Mouse (Mus musculus) intestine, postnatal 0 days (tissue): ENCODE data around the gene Swap70. TPM values are rescaled to one million over a fixed set of nuclear protein-coding genes. Genes with fewer than 3 reads are reported as not detected.
A peak's percentile ranks its signal among the peaks of the same experiment; 100 is the strongest.

ENCODE experiments used
- ATAC-seq: fragments of 200-750 bp; cut with Nextera tagmentation; 2 replicates; pipeline ENCODE4 v1.8.0; 2017; ENCODE audit warnings: mild to moderate bottlenecking, moderate TSS enrichment, moderate library complexity
- H3K27ac ChIP-seq: fragments of 300-500 bp; sonication (generic); 2 replicates; pipeline ENCODE4 v1.5.1; 2014; ENCODE audit warnings: mild to moderate bottlenecking, low read depth, low read length, moderate library complexity
- H3K27me3 ChIP-seq: fragments of 300-500 bp; sonication (generic); replicated peaks from 2 replicates; pipeline ENCODE4 v1.6.1; 2014; ENCODE audit warnings: low read length, mixed read lengths; ENCODE audit not compliant: control insufficient read depth, insufficient read depth
- H3K36me3 ChIP-seq: fragments of 300-500 bp; sonication (generic); 2 replicates; pipeline ENCODE4 v1.6.1; 2014; ENCODE audit warnings: mild to moderate bottlenecking, moderate library complexity; ENCODE audit not compliant: control insufficient read depth, insufficient read depth
- H3K4me1 ChIP-seq: fragments of 300-500 bp; sonication (generic); replicated peaks from 2 replicates; pipeline ENCODE4 v1.6.1; 2014; ENCODE audit warnings: antibody characterized with exemption, low read length, mixed read lengths; ENCODE audit not compliant: control insufficient read depth, insufficient read depth
- H3K4me2 ChIP-seq: fragments of 300-500 bp; sonication (generic); replicated peaks from 2 replicates; pipeline ENCODE4 v1.6.1; 2014; ENCODE audit warnings: low read depth, mild to moderate bottlenecking, moderate library complexity
- H3K4me3 ChIP-seq: fragments of 300-500 bp; sonication (generic); 2 replicates; pipeline ENCODE4 v1.5.1; 2014; ENCODE audit warnings: low read depth, low read length
- H3K9ac ChIP-seq: fragments of 300-500 bp; sonication (generic); 2 replicates; pipeline ENCODE4 v1.6.1; 2014; ENCODE audit warnings: mild to moderate bottlenecking, low read depth, low read length
- H3K9me3 ChIP-seq: fragments of 300-500 bp; sonication (generic); 2 replicates; pipeline ENCODE4 v1.6.1; 2016; ENCODE audit warnings: mixed run types; ENCODE audit not compliant: control insufficient read depth
- CTCF ChIP-seq: sonication (generic); IDR thresholded peaks from 2 replicates; pipeline ENCODE4 v1.5.1; 2016; ENCODE audit warnings: low read depth, mild to moderate bottlenecking, control low read depth, antibody characterized with exemption, moderate library complexity
- WGBS: fragments of 180-500 bp; shearing (Covaris S2); extraction: QIAGEN DNeasy Blood & Tissue Kit; methylation state at CpG from one replicate; pipeline ENCODE4 v1.1.7; 2014; 5-methylcytosine and 5-hydroxymethylcytosine counted together
- polyA plus RNA-seq: library from polyadenylated mRNA; unstranded; fragments of >200 nt; fragmentation: Nextera tagmentation; extraction: Ambion mirVana; gene quantifications from 2 replicates; pipeline ENCODE4 v1.2.1, GENCODE M21; 2015

The Swap70 gene
- polyA plus RNA-seq, 1 experiment from 2014 or later: 11.1 TPM

- Histone ChIP-seq H3K4me3 (no peak overlapping the region), H3K27me3 (no peaks in the 10 kb centered on the region), H3K27ac (no peak overlapping the region), H3K36me3 (peaks cover 2% of the 10 kb centered on the region; the same call in 1 of the 2 replicates), H3K4me1 (peaks cover 8% of the 10 kb centered on the region), H3K4me2 (no peak overlapping the region), H3K9me3 (no peaks in the 10 kb centered on the region), H3K9ac (no peak overlapping the region)
- WGBS: 76% methylated on average over 11 of the region's 11 CpGs
- no peak for ATAC-seq
- no peak for TF ChIP-seq CTCF
Observed at GRCm38 (mm10) chr7:110258196-110258950, 36.9 kb downstream of the Swap70 start.

- Histone ChIP-seq H3K9ac (no peak overlapping the region), H3K9me3 (no peaks in the 10 kb centered on the region), H3K27ac (peak overlapping the region; percentile 15; the same call in 1 of the 2 replicates), H3K4me2 (no peak overlapping the region), H3K27me3 (no peaks in the 10 kb centered on the region), H3K36me3 (no peaks in the 10 kb centered on the region), H3K4me1 (peaks cover 4% of the 10 kb centered on the region; the same call in 1 of the 2 replicates), H3K4me3 (no peak overlapping the region)
- WGBS: 66% methylated on average over 4 of the region's 4 CpGs
- no peak for TF ChIP-seq CTCF
- no peak for ATAC-seq
Observed at GRCm38 (mm10) chr7:110259966-110260711, 38.6 kb downstream of the Swap70 start.

- Histone ChIP-seq H3K4me3 (no peak overlapping the region), H3K27me3 (no peaks in the 10 kb centered on the region), H3K9me3 (no peaks in the 10 kb centered on the region), H3K4me2 (no peak overlapping the region), H3K9ac (no peak overlapping the region), H3K27ac (no peak overlapping the region), H3K4me1 (peaks cover 4% of the 10 kb centered on the region; the same call in 1 of the 2 replicates), H3K36me3 (no peaks in the 10 kb centered on the region)
- WGBS: 68% methylated on average over 4 of the region's 4 CpGs
- no peak for TF ChIP-seq CTCF
- no peak for ATAC-seq
Observed at GRCm38 (mm10) chr7:110261807-110262206, 40.3 kb downstream of the Swap70 start.

- Histone ChIP-seq H3K4me3 (no peak overlapping the region), H3K27me3 (no peaks in the 10 kb centered on the region), H3K4me1 (peaks cover 4% of the 10 kb centered on the region; the same call in 1 of the 2 replicates), H3K9ac (no peak overlapping the region), H3K4me2 (no peak overlapping the region), H3K9me3 (no peaks in the 10 kb centered on the region), H3K36me3 (no peaks in the 10 kb centered on the region), H3K27ac (no peak overlapping the region)
- 32% methylated on average over 1 of the region's 1 CpGs for WGBS
- no peak for ATAC-seq
- TF ChIP-seq CTCF: no peak
Observed at GRCm38 (mm10) chr7:110262661-110263060, 41.1 kb downstream of the Swap70 start.

- no peak for TF ChIP-seq CTCF
- Histone ChIP-seq H3K4me1 (peaks cover under 1% of the 10 kb centered on the region; the same call in 1 of the 2 replicates), H3K27ac (no peak overlapping the region), H3K9ac (no peak overlapping the region), H3K36me3 (no peaks in the 10 kb centered on the region), H3K4me3 (no peak overlapping the region), H3K9me3 (no peaks in the 10 kb centered on the region), H3K27me3 (no peaks in the 10 kb centered on the region), H3K4me2 (no peak overlapping the region)
- 59% methylated on average over 1 of the region's 1 CpGs for WGBS
- no peak for ATAC-seq
Observed at GRCm38 (mm10) chr7:110263474-110263873, 42.0 kb downstream of the Swap70 start.

- no peaks in the 10 kb centered on the region for H3K9me3 ChIP-seq
- peak; percentile 99 for TF ChIP-seq CTCF
- peaks cover 16% of the 10 kb centered on the region for H3K36me3 ChIP-seq
- H3K4me2 ChIP-seq: no peak overlapping the region
- H3K4me1 ChIP-seq: 0 out of 2 replicates have a peak, but pooled peaks cover 2% of the 10 kb centered on the region
- H3K27ac ChIP-seq: no peak overlapping the region
- no peaks in the 10 kb centered on the region for H3K27me3 ChIP-seq
- no peak overlapping the region for H3K9ac ChIP-seq
- ATAC-seq: 0 out of 2 replicates have a peak, but pooled peaks have one; percentile 16
- no peak overlapping the region for H3K4me3 ChIP-seq
- 19% methylated on average over 7 of the region's 7 CpGs for WGBS
Observed at GRCm38 (mm10) chr7:110265796-110266195, 44.3 kb downstream of the Swap70 start.
